Mouse (Mus musculus) ES-Bruce4 (cell line): Measurements from ENCODE around the gene Nmnat1. TPM values are rescaled to one million over a fixed set of nuclear protein-coding genes. Genes with fewer than 3 reads are reported as not detected.

Experiments used
- H3K27ac ChIP-seq: 2 replicates; pipeline ENCODE4 v1.5.1; 2012; ENCODE audit warnings: low read length, inconsistent platforms; ENCODE audit not compliant: insufficient read depth
- H3K27me3 ChIP-seq: 2 replicates; pipeline ENCODE4 v1.6.1; 2012; ENCODE audit warnings: mild to moderate bottlenecking, low read length, inconsistent platforms; ENCODE audit not compliant: control insufficient read depth, poor library complexity, insufficient read depth, severe bottlenecking
- H3K36me3 ChIP-seq: 2 replicates; pipeline ENCODE4 v1.6.1; 2012; ENCODE audit warnings: inconsistent platforms, mild to moderate bottlenecking, low read length, moderate library complexity; ENCODE audit not compliant: control insufficient read depth, poor library complexity, insufficient read depth, severe bottlenecking
- H3K4me1 ChIP-seq: one replicate; pipeline ENCODE4 v1.8.1; 2011; ENCODE audit warnings: low read length; ENCODE audit not compliant: control insufficient read depth, insufficient read depth
- H3K4me3 ChIP-seq: 2 replicates; pipeline ENCODE4 v1.5.1; 2011; ENCODE audit warnings: low read depth, mild to moderate bottlenecking, low read length
- H3K9ac ChIP-seq: 2 replicates; pipeline ENCODE4 v1.6.1; 2012; ENCODE audit warnings: low read depth, mild to moderate bottlenecking, inconsistent platforms; ENCODE audit not compliant: poor library complexity, severe bottlenecking
- H3K9me3 ChIP-seq: replicated peaks from 2 replicates; pipeline ENCODE4 v1.6.1; 2012; ENCODE audit warnings: mild to moderate bottlenecking, low read length, inconsistent platforms; ENCODE audit not compliant: control insufficient read depth, poor library complexity, insufficient read depth, severe bottlenecking
- CTCF ChIP-seq: IDR thresholded peaks from one replicate; pipeline ENCODE4 v1.8.1; 2011; ENCODE audit warnings: low read depth, low read length
- EP300 ChIP-seq: IDR thresholded peaks from 2 replicates; pipeline ENCODE4 v1.6.1; 2011; ENCODE audit warnings: low read depth, low read length; ENCODE audit not compliant: insufficient read depth
- POLR2A ChIP-seq: IDR thresholded peaks from one replicate; pipeline ENCODE4 v1.8.1; 2011; ENCODE audit warnings: low read length; ENCODE audit not compliant: insufficient read depth
- polyA plus RNA-seq: library from polyadenylated mRNA; stranded (reverse); fragments of >200 nt; gene quantifications from 2 replicates; pipeline ENCODE4 v1.2.4, GENCODE M21; 2011; ENCODE audit warnings: low read depth; ENCODE audit not compliant: missing spikeins, insufficient read depth, insufficient read length

Gene Nmnat1
- 8.5 and 9.7 TPM in 2 replicates for polyA plus RNA-seq

GRCm38 (mm10) chr4:149485053-149485824 lies at the start of gene Nmnat1, which contains the start of gene Lzic:
Nmnat1 (minus strand) TSS chr4:149485202.
Lzic (plus strand) TSS chr4:149485229.
- Histone ChIP-seq H3K9me3 (no peaks in the 10 kb centered on the region), H3K27ac (peak within 1 kb of the TSS; percentile 7; the same call in 1 of the 2 replicates), H3K36me3 (peaks cover 33% of the 10 kb centered on the region), H3K27me3 (no peaks in the 10 kb centered on the region), H3K4me3 (peak within 1 kb of the TSS; percentile 91), H3K4me1 (no peaks in the 10 kb centered on the region), H3K9ac (peak within 1 kb of the TSS; percentile 66)
- TF ChIP-seq CTCF: no peak
- TF ChIP-seq EP300: no peak

GRCm38 (mm10) chr4:149529691-149530090 lies 44.7 kb upstream of the Nmnat1 start:
- H3K27ac ChIP-seq: no peak overlapping the region
- H3K4me3 ChIP-seq: no peak overlapping the region
- H3K9me3 ChIP-seq: no peaks in the 10 kb centered on the region
- H3K36me3 ChIP-seq: no peaks in the 10 kb centered on the region
- no peak overlapping the region for H3K9ac ChIP-seq
- H3K4me1 ChIP-seq: no peaks in the 10 kb centered on the region
- TF ChIP-seq POLR2A: no peak
- TF ChIP-seq CTCF: no peak
- no peak for TF ChIP-seq EP300
- no peaks in the 10 kb centered on the region for H3K27me3 ChIP-seq

DNA sequence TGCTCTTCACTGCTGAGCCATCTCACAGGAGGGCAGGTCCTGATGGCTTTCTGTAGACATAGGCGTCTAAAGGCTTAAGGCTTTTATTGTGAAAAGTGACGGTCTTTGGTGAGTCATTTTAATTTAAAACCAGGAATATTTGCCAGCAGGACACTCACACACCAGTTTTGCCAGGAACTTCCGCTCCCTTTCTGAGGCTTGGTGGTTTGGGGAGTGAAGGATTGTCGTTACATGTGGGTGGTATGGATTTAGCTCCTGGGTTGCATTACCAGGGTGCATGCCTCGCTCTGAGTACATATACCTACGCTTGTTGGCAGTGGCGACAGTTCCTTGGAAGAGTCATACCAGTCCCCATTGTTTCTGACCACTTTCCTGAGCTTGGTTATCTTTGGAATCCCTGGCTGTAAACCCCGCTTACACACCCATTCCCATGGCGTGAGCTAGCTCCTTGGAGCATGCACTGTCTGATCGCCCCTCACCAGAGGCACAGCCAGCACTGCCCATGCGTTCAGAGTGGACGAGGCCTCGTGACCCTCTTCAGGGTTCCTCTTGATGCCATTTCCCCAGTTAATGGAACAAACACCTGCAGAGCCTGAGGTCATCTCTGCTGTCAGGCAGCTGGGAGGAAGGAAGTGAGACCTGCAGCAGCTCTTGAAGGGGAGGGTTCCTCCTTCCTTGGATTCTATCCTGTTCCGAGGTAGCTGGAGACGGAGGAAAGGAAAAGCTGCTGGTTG lies 42.8 kb upstream of the Nmnat1 start:
- Histone ChIP-seq H3K4me3 (no peak overlapping the region), H3K4me1 (no peaks in the 10 kb centered on the region), H3K9me3 (no peaks in the 10 kb centered on the region), H3K9ac (no peak overlapping the region), H3K36me3 (no peaks in the 10 kb centered on the region), H3K27me3 (no peaks in the 10 kb centered on the region), H3K27ac (no peak overlapping the region)
- TF ChIP-seq EP300: no peak
- TF ChIP-seq POLR2A: no peak
- TF ChIP-seq CTCF: no peak

- no peak overlapping the region for H3K9ac ChIP-seq
- H3K9me3 ChIP-seq: no peaks in the 10 kb centered on the region
- H3K27ac ChIP-seq: no peak overlapping the region
- no peaks in the 10 kb centered on the region for H3K27me3 ChIP-seq
- H3K4me3 ChIP-seq: no peak overlapping the region
- H3K4me1 ChIP-seq: no peaks in the 10 kb centered on the region
- no peak for TF ChIP-seq EP300
- no peak for TF ChIP-seq POLR2A
- no peak for TF ChIP-seq CTCF
- no peaks in the 10 kb centered on the region for H3K36me3 ChIP-seq
Observed at GRCm38 (mm10) chr4:149526330-149526729, 41.3 kb upstream of the Nmnat1 start.

GRCm38 (mm10) chr4:149525811-149526210 lies 40.8 kb upstream of the Nmnat1 start:
- no peak overlapping the region for H3K27ac ChIP-seq
- H3K4me3 ChIP-seq: no peak overlapping the region
- no peak overlapping the region for H3K9ac ChIP-seq
- TF ChIP-seq POLR2A (no peak), CTCF (no peak), EP300 (no peak)
- no peaks in the 10 kb centered on the region for H3K27me3 ChIP-seq
- H3K4me1 ChIP-seq: no peaks in the 10 kb centered on the region
- no peaks in the 10 kb centered on the region for H3K9me3 ChIP-seq
- no peaks in the 10 kb centered on the region for H3K36me3 ChIP-seq

DNA sequence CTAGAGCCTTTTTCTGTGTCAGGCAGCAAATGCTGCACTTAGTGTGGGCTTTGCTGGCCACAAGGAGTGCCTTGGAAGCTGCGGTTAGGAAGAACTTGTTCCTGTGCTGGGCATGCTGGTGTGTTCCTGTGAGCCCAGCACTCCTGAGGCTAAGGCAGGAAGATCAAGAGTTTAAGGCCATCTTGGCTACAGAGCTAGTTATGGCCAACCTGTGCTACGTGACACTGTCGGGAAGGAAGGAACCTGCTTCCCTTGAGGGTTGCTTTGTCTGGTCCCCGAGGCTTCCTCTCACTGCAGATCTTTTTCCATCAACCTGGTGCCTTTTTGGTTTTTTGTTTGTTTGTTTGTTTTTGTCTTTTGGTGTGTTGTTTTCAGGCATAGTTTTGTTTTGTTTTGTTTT lies 40.2 kb upstream of the Nmnat1 start:
- H3K27me3 ChIP-seq: no peaks in the 10 kb centered on the region
- TF ChIP-seq POLR2A (no peak), EP300 (no peak), CTCF (no peak)
- H3K9ac ChIP-seq: no peak overlapping the region
- no peaks in the 10 kb centered on the region for H3K36me3 ChIP-seq
- no peak overlapping the region for H3K4me3 ChIP-seq
- no peak overlapping the region for H3K27ac ChIP-seq
- H3K9me3 ChIP-seq: no peaks in the 10 kb centered on the region
- no peaks in the 10 kb centered on the region for H3K4me1 ChIP-seq
